Mouse (Mus musculus) T-helper 2 cell (primary cell): ENCODE measurements around the gene Nprl2.

Experiments used
- in situ Hi-C: fragments of 300-600 bp; cut with MboI, MseI; formaldehyde crosslinking; loops from one replicate; pipeline ENCODE4 v1.15.1; 2025; ENCODE audit warnings: high pct_unique_total_duplicates

The Nprl2 gene

DNA sequence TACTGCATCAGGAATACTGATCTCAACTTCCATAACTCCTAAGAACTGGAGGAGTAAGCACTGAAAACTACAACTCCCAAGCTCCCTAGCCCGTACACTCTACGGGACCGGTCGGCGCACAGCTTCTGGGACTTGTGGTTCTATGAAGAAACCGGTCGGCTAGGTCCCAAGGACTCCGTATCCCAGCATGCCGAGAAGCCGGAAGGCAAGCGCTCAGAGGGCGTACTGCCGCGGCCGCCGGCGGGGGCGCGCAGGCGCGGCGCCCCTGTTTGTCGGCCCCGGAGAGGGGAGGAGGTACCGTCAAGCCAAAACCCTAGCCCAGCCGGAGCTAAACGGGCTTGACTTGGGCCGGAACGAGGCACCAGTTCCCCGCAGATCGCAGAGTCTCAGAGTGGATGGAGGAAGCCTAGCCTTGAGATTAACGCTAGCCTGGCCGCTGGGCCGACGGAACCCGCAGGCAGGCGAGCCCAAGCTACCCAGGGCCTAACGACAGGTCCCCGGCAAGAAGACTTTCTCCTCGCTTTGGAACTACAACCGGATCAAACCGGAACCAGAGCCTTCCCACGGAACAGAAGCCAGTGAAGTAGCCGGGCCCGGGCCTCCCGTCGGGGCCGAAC, 8.1 kb upstream of the Nprl2 start, which contains the start of gene Tmem115:
TSS of gene Tmem115 (plus strand) at position 155 of the 617 bp plus-strand sequence.
- in situ Hi-C loops: loop anchor here (25.0 kb wide), 1 partner anchor 1528 kb away; the partner anchor contains the start of genes Atrip and Trex1

DNA sequence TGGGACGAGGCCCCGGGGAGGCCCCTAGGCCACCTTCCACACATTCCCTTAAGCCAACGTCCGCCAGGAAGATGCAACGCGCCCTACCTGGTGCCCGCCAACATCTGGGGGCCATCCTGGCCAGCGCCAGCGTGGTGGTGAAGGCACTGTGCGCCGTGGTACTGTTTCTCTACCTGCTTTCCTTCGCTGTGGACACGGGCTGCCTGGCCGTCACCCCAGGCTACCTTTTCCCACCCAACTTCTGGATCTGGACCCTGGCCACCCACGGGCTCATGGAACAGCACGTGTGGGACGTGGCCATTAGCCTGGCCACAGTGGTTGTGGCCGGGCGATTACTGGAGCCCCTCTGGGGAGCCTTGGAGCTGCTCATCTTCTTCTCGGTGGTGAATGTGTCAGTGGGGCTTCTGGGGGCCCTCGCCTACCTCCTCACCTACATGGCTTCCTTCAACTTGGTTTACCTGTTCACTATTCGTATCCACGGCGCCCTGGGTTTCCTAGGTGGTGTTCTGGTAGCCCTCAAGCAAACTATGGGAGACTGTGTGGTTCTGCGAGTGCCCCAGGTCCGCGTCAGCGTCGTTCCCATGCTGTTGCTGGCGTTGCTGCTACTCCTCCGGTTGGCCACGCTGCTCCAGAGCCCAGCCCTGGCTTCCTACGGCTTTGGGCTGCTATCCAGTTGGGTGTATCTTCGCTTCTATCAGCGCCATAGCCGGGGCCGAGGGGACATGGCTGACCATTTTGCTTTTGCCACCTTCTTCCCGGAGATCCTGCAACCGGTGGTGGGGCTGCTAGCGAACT, 7.4 kb upstream of the Nprl2 start:
- in situ Hi-C loops: loop anchor here (25.0 kb wide), 1 partner anchor 1528 kb away; the partner anchor contains the start of genes Atrip and Trex1

DNA sequence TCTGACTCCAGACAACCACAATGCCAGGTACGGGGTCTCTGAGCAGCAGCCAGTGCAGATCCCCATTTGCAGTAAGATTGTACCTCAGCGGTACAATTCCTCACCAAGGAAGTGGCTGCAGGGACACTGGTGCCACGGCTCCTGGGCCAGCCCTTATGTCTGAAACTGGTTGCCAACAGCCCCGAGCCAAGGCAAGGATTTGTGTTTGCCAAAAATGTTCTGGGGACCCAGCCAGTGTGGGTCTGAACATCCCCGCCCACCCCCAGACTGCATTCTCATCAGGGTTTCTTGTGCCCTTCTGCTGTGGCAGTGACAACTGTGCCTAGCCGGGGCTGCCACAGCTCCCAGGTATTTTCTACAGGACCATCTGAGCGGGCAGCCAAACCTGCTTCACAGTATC, 3.8 kb upstream of the Nprl2 start:
- in situ Hi-C loops: loop anchor here (25.0 kb wide), 1 partner anchor 1524 kb away; the partner anchor contains the start of genes Atrip and Trex1

DNA sequence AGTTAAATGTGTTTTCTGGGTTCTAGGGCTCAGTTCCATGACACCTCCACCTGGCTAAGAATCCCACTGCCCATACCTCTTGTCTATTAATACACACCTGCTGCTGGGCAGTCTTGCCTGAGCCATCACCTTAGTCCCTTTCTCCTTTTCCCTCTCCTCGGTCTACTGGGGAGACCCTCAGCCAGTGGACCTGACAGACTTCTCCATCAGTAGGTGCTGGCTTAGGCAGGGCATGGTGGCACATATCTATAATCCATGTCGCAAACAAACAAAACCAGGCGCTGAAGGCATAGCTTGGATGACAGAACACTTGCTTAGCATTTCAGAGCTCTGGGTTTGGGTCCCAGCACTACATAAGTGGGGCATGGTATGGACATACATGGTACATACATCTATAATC, 3.3 kb upstream of the Nprl2 start:
- in situ Hi-C loops: loop anchor here (25.0 kb wide), 1 partner anchor 1524 kb away; the partner anchor contains the start of genes Atrip and Trex1

DNA sequence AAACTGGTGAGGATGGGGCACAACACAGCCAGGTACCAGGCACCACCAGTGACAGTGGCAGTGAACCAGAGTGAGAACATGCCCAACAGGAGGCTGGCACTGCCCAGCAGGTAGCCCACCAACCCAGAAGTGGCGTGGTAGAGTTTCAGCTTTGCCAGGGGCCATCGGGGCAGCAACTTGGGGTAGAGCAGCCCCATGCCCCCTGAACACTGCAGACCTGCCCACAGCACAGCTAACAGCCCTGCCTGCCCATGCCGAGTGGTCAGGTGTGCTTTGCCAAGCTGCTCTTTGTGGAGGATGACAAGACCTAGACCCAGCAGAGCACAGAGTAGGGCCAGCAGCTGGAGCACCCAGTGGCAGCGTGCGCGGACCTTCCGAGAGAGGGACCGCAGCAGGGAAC, 2.1 kb upstream of the Nprl2 start:
- in situ Hi-C loops: loop anchor here (10.0 to 25.0 kb wide), 2 partner anchors 1095 to 1522 kb away; partner anchors contain the start of genes Abhd14a, Abhd14b, Atrip and Trex1

DNA sequence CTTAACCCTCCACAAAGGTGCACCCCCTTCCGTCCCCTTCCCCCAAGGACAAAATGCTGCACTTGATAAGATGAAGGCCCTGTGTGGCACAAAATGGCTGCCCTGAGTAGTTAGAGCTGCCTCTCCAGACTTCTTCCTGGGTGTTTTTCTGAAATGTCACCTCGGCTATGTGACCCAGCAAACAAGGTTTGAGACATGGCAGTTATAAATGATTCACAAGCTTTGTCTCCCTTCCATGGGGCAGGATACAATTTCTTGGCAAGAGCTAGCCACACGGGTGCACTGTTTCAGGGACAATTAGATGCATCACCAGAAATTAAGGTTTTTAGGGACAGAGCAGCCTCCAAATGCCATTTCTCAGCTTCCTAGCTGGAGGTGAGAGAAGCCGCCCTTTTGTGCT, 1.6 kb upstream of the Nprl2 start:
- in situ Hi-C loops: loop anchor here (10.0 to 25.0 kb wide), 2 partner anchors 1096 to 1522 kb away; partner anchors contain the start of genes Abhd14a, Abhd14b, Atrip and Trex1

DNA sequence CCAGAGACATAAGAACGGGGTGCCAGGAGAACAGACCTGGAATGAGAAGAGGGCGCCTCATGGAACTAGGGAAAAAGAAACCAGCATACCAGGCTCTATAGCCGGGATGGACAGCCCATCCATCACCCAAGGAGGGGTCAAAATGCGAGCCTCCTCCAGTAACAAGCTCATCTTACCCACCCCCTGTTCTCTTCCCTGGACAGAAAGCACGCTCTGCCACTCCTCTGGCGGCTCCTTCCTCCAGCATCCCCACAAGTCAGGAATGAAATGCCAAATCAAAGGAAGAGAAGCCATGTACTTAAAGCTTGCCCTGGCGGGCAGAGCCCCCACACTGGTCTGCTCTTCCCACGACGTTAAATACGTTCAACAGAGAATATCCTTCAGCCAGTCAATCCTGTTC, 1.0 kb upstream of the Nprl2 start:
- in situ Hi-C loops: loop anchor here (10.0 to 25.0 kb wide), 2 partner anchors 1096 to 1521 kb away; partner anchors contain the start of genes Abhd14a, Abhd14b, Atrip and Trex1

DNA sequence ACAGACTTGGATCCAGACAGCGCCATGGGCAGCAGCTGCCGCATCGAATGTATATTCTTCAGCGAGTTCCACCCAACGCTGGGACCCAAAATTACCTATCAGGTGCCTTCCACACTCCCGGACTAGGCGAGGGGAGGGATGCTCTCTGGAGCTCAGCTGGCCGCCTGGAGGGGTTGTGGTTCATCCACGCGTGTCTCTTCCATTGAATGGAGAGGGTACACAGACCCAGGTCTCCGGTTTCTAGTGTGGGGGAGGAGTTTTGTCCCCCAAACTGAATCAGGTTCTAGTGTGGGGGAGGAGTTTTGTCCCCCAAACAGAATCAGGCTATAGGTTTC, 293 bp downstream of the Nprl2 start:
- in situ Hi-C loops: loop anchor here (10.0 to 25.0 kb wide), 2 partner anchors 1098 to 1520 kb away; partner anchors contain the start of genes Abhd14a, Abhd14b, Atrip and Trex1

DNA sequence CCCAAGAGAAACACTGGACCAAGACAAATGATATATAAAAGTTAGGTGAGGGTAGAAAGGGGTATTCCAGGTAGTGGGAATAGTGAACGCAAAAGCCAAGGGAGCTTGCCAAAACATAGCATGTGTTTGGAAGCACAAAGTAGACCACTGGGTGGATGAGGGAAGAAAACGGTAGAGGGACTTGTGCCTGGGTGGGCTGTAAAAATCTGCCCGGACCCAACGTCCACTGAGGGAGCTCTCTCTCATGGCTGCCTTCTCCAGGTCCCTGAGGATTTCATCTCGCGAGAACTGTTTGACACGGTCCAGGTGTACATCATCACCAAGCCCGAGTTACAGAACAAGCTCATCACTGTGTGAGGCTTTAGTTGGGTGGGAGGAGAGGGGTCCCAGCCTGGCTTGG, 695 bp downstream of the Nprl2 start:
- in situ Hi-C loops: loop anchor here (10.0 to 25.0 kb wide), 2 partner anchors 1098 to 1520 kb away; partner anchors contain the start of genes Abhd14a, Abhd14b, Atrip and Trex1

DNA sequence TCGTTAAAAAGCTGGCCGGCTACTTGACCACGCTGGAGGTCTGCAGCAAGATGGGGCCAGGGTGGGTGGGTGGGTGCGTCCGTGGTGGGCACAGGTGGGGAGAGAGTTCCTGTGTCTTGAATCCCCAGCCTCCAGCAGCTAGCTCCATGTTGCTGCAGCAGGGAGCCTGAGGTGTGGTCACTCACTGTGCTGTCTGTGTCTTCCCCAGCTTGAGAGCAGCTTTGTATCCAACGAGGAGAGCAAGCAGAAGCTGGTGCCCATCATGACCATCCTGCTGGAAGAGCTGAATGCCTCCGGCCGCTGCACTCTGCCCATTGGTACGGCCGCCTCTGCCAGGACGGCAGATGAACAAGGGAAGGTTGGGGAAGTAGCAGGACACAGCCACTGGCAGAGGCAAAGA, 1.3 kb downstream of the Nprl2 start:
- in situ Hi-C loops: loop anchor here (10.0 to 25.0 kb wide), 2 partner anchors 1098 to 1519 kb away; partner anchors contain the start of genes Abhd14a, Abhd14b, Atrip and Trex1

DNA sequence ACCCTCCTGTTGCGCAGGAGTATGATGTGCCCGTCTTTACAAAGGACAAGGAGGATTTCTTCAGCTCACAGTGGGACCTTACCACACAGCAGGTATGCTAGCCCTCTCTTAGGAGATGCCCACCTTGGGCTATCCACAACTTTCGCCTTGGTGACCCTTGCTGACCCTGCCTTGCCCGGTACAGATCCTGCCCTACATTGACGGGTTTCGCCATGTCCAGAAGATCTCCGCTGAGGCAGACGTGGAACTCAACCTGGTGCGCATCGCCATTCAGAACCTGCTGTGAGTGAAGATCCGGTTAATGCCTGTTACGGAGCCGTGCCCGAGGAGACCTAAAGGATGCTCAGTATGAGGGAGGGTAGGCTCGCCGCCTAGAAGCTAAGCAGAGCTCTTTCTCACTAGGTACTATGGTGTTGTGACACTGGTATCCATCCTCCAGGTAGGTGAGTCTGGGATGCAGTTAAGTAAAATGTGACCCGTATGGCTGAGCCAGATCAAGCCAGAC, 2.2 kb downstream of the Nprl2 start:
- in situ Hi-C loops: loop anchor here (10.0 to 25.0 kb wide), 2 partner anchors 1099 to 1518 kb away; partner anchors contain the start of genes Abhd14a, Abhd14b, Atrip and Trex1

DNA sequence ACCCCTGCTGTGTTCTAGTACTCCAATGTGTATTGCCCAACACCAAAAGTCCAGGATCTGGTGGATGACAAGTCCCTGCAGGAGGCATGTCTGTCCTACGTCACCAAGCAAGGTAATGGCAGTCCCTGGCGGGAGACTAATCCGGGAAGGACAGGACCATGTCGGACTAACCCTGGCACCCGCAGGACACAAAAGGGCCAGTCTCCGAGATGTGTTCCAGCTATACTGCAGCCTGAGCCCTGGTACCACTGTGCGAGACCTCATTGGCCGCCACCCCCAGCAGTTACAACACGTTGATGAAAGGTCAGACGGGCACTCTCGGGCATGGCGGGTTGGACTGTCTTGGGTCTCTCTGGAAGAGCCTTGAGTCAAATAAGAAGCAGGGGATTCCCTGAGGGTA, 2.7 kb downstream of the Nprl2 start:
- in situ Hi-C loops: loop anchor here (10.0 to 25.0 kb wide), 2 partner anchors 1100 to 1518 kb away; partner anchors contain the start of genes Abhd14a, Abhd14b, Atrip and Trex1

DNA sequence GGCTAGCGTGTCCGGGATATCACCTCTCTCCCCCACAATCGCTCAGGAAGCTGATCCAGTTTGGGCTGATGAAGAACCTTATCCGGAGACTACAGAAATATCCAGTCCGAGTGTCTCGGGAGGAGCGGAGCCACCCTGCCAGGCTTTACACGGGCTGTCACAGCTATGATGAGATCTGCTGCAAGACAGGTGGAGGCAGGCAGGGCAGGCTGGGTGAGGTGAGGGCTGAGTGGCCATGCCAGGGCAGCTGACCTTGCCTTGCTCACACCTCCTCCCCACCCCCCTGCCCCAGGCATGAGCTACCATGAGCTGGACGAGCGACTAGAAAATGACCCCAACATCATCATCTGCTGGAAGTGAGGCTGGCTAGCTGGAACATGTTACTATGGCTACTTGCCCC, 3.2 kb downstream of the Nprl2 start:
- in situ Hi-C loops: loop anchor here (10.0 to 25.0 kb wide), 2 partner anchors 1100 to 1517 kb away; partner anchors contain the start of genes Abhd14a, Abhd14b, Atrip and Trex1

DNA sequence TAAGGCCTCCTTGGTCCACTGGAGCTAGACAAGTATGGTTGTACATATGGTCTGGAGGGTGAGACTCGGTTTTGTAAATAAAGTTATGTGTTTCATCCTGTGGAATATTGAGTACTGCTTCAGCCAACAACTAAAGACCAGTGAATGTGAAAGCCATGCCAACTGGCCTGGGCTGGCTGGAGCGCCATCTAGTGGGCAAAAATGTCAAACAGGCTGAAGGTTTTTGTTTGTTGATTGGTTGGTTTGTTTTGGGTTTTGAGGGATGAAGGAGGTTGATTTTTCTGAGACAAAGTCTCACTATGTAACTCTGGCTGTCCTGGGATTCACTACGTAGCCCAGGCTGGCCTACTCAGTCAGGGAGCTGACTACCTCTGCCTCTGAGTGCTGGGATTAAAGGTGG, 3.6 kb downstream of the Nprl2 start:
- in situ Hi-C loops: loop anchor here (10.0 to 25.0 kb wide), 2 partner anchors 1101 to 1517 kb away; partner anchors contain the start of genes Abhd14a, Abhd14b, Atrip and Trex1

DNA sequence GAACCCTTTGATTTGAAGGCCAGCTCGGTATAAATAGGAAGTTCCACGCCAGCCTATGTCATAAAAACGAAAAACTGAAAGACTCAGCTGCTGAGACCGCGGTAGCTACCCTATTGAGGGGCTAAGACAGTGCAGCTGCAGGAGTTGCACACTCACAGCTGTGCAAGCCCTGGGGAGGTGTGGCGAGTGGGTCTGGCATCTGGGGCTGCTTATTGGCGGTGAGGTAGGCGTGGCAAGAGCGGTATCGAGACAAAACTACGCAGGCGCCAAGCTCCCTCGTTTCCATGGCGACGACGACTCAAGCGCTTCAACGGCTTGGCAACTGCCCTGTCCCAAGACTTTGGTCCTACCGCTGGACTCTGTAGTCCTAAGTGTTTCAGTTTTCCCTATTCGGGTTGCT, 5.0 kb downstream of the Nprl2 start, which contains the start of gene Zmynd10:
TSS of gene Zmynd10 (plus strand) at position 273 of the 400 bp plus-strand sequence.
- in situ Hi-C loops: loop anchor here (10.0 to 25.0 kb wide), 2 partner anchors 1102 to 1515 kb away; partner anchors contain the start of genes Abhd14a, Abhd14b, Atrip and Trex1

DNA sequence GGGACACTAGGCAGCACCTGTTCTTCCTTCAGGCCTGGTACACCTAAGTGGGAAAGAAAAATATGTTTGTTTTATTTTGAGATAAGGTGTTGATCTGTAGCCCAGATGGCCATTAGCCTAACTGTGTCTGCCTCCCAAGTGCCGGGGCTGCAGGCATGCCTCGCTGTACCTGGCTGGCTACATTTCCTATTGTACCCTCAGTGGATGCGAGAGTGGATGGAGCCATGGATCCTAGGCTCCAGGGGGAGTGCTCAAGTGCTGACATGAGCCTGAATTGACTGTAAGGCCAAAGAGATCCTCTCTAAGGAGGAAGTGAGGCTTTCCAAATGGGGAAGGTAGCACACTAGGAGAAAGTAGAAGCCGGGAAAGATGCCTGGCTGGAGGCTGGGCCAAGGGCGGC, 5.9 kb downstream of the Nprl2 start:
- in situ Hi-C loops: loop anchor here (10.0 to 25.0 kb wide), 2 partner anchors 1103 to 1514 kb away; partner anchors contain the start of genes Abhd14a, Abhd14b, Atrip and Trex1

DNA sequence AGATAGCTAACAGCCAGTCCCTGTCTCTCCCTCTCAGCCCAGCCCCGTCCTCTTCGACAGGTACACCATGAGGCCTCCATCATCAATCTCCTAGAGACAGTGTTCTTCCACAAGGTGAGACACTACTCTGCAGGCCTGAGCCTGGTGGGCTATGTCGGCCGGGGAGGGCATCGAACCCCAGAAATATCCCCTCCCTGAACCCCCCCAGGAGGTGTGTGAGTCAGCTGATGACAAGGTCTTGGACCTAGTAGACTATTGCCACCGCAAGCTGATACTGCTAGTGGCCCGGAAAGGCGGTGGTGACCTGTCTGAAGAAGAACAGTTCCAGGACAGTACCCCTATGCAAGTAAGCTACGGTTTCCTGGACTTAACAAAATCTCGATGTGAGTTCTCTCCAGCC, 6.8 kb downstream of the Nprl2 start:
- in situ Hi-C loops: loop anchor here (10.0 to 25.0 kb wide), 2 partner anchors 1104 to 1513 kb away; partner anchors contain the start of genes Abhd14a, Abhd14b, Atrip and Trex1

DNA sequence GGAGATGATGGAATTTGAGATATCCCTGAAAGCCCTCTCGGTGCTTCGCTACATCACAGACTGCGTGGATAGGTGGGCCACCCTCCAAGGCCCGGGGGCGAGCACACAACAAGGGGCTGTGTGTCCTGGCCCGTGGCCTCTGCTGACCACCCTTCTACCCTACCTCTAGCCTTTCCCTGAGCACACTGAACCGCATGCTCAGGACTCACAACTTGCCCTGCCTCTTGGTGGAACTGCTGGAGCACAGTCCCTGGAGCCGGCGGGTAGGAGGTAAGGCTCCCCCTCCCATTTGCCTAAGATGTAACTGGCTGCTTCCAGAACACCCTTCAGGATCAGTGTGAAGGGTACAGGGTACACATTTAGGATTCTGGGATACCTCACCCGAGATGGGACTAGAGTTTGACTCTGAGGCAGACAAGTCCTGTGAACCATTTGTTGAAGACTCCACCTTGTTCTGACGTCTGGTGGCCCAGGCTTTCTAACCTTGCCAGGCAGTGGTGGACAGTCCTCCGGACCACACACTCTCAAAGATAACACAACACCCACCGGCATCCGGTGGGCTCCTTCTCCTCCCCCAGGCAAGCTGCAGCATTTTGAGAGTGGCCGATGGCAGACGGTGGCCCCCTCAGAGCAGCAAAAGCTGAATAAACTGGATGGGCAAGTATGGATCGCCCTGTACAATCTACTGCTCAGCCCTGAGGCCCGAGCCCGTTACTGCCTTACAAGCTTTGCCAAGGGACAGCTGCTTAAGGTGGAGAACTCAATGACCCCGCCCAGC, 7.5 kb downstream of the Nprl2 start:
- in situ Hi-C loops: loop anchor here (10.0 to 25.0 kb wide), 2 partner anchors 1105 to 1513 kb away; partner anchors contain the start of genes Abhd14a, Abhd14b, Atrip and Trex1

DNA sequence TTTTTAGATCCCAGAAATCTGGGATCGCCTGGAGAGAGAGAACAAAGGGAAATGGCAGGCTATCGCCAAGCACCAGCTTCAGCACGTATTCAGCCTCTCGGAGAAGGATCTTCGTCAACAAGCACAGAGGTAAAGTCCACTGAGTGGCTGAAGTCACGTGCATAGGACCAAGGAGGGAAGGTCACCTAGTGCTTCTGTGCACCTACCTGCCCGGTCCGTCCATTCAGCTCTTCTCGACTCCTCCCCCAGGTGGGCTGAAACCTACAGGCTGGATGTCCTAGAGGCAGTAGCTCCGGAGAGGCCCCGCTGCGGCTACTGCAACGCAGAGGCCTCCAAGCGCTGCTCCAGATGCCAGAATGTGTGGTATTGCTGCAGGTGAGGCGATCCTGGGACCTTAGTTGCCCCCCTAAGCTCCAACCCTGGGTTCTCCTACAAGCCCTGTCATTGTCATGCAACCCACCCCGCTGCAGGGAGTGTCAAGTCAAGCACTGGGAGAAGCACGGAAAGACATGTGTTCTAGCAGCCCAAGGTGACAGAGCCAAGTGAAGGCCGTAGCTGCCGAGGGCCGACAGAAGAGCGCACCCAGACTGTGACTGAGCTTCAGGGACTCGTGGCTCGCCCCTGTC, 8.6 kb downstream of the Nprl2 start:
- in situ Hi-C loops: no loop called here
